Mouse (Mus musculus) liver, postnatal 0 days (tissue): ENCODE results near the gene Olfr548-ps1.

ENCODE experiments used
- CTCF ChIP-seq: sonication (generic); IDR thresholded peaks from 2 replicates; pipeline ENCODE4 v1.5.1; 2016; ENCODE audit warnings: antibody characterized with exemption, low read depth
- EP300 ChIP-seq: IDR thresholded peaks from 2 replicates; pipeline ENCODE4 v1.6.1; 2016; ENCODE audit warnings: antibody characterized with exemption, low read depth, mild to moderate bottlenecking

- TF ChIP-seq CTCF (no peak), EP300 (no peak)
Observed at GRCm38 (mm10) chr7:102516261-102517050, 24.2 kb upstream of the Olfr548-ps1 start.
